Mouse (Mus musculus) myocyte (in vitro differentiated cells): ENCODE results near the gene Klc2. TPM values are rescaled to one million over a fixed set of nuclear protein-coding genes. Genes with fewer than 3 reads are reported as not detected.

Experiments
- H3K27me3 ChIP-seq: one replicate; pipeline ENCODE4 v1.6.1; 2011; ENCODE audit not compliant: control insufficient read depth, insufficient read depth, insufficient read length
- H3K36me3 ChIP-seq: one replicate; pipeline ENCODE4 v1.6.1; 2011; ENCODE audit not compliant: control insufficient read depth, insufficient read depth
- H3K4me2 ChIP-seq: one replicate; pipeline ENCODE4 v1.6.1; 2011; ENCODE audit warnings: low read depth, control low read depth
- H3K4me3 ChIP-seq: one replicate; pipeline ENCODE4 v1.5.1; 2011; ENCODE audit warnings: mild to moderate bottlenecking, control low read depth, moderate library complexity
- H3K79me2 ChIP-seq: one replicate; pipeline ENCODE4 v1.6.1; 2011; ENCODE audit not compliant: control insufficient read depth, insufficient read depth
- H3ac ChIP-seq: one replicate; pipeline ENCODE4 v1.6.1; 2011; ENCODE audit not compliant: control insufficient read depth, insufficient read length
- CEBPB ChIP-seq: IDR thresholded peaks from 2 replicates; pipeline ENCODE4 v1.6.1; 2011; ENCODE audit warnings: mild to moderate bottlenecking, moderate library complexity; ENCODE audit not compliant: poor library complexity, insufficient read depth, severe bottlenecking
- E2F4 ChIP-seq: IDR thresholded peaks from one replicate; pipeline ENCODE4 v1.6.1; 2011; ENCODE audit warnings: mild to moderate bottlenecking, control low read depth, moderate library complexity; ENCODE audit not compliant: insufficient read depth
- MAX ChIP-seq: IDR thresholded peaks from one replicate; pipeline ENCODE4 v1.6.1; 2011; ENCODE audit warnings: low read depth, mild to moderate bottlenecking, control low read depth
- MYOD1 ChIP-seq, 3 experiments: IDR thresholded peaks; one replicate each; pipeline ENCODE4 v1.6.1; 2011; ENCODE audit warnings: control low read depth in 2 of 3, low read depth in 2 of 3, mild to moderate bottlenecking in 2 of 3, moderate library complexity in 1 of 3; ENCODE audit not compliant: insufficient read length in 2 of 3, control insufficient read depth in 1 of 3
- MYOG ChIP-seq, 3 experiments: IDR thresholded peaks; one replicate each; pipeline ENCODE4 v1.6.1; 2011; ENCODE audit warnings: control low read depth in 2 of 3, low read depth in 2 of 3, mild to moderate bottlenecking in 2 of 3; ENCODE audit not compliant: insufficient read length in 2 of 3, control insufficient read depth in 1 of 3, insufficient read depth in 1 of 3
- POLR2A ChIP-seq: IDR thresholded peaks from one replicate; pipeline ENCODE4 v1.6.1; 2011; ENCODE audit warnings: low read depth, mild to moderate bottlenecking, control low read depth, moderate library complexity; ENCODE audit not compliant: insufficient read length
- POLR2AphosphoS2 ChIP-seq: IDR thresholded peaks from one replicate; pipeline ENCODE4 v1.6.1; 2011; ENCODE audit warnings: low read depth, control low read depth; ENCODE audit not compliant: insufficient read length
- REST ChIP-seq: IDR thresholded peaks from one replicate; pipeline ENCODE4 v1.6.1; 2011; ENCODE audit warnings: mild to moderate bottlenecking, control low read depth, moderate library complexity; ENCODE audit not compliant: insufficient read depth, insufficient read length
- SRF ChIP-seq: IDR thresholded peaks from one replicate; pipeline ENCODE4 v1.6.1; 2011; ENCODE audit warnings: low read depth; ENCODE audit not compliant: control insufficient read depth, insufficient read length
- TCF12 ChIP-seq: IDR thresholded peaks from one replicate; pipeline ENCODE4 v1.6.1; 2011; ENCODE audit warnings: mild to moderate bottlenecking, control low read depth; ENCODE audit not compliant: poor library complexity, insufficient read depth, severe bottlenecking
- TCF3 ChIP-seq: IDR thresholded peaks from one replicate; pipeline ENCODE4 v1.6.1; 2011; ENCODE audit warnings: low read depth, control low read depth; ENCODE audit not compliant: insufficient read length
- USF1 ChIP-seq: IDR thresholded peaks from one replicate; pipeline ENCODE4 v1.6.1; 2011; ENCODE audit warnings: low read depth, mild to moderate bottlenecking, control low read depth, moderate library complexity
- polyA plus RNA-seq: library from polyadenylated mRNA; unstranded; fragments of >200 nt; fragmentation: generic; extraction: Trizol; gene quantifications from one replicate; pipeline ENCODE4 v1.2.1, GENCODE M21; 2012; ENCODE audit warnings: missing spikeins

The Klc2 gene
- polyA plus RNA-seq, 1 experiment, result 56.7 TPM

DNA sequence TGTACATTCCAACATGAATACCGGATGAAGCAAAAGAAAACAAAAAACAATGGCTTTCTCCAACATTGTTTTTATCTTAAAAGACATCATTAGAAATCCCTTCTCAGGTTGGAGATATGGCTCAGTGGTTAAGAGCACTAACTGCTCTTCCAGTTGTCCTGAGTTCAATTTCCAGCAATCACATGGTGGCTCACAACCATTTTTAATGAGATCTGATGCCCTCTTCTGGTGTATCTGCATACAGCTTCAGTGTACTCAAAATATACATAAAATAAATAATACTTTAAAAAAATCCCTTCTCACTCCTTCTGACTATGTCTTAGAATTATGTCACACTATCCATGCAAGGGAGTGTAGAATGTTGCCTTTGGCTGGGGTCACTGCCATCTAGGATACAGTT, 39.1 kb downstream of the Klc2 start:
- H3K4me3 ChIP-seq, result no peak overlapping the region
- H3K79me2 ChIP-seq, result no peaks in the 10 kb centered on the region
- no peaks in the 10 kb centered on the region for H3K36me3 ChIP-seq
- no peak overlapping the region for H3K4me2 ChIP-seq
- no peak overlapping the region for H3ac ChIP-seq
- H3K27me3 ChIP-seq, result no peaks in the 10 kb centered on the region
- no peak for TF ChIP-seq MAX
- peak; percentile 63 for TF ChIP-seq USF1
- TF ChIP-seq REST, result no peak

GRCm38 (mm10) chr19:5073518-5073917, 44.8 kb downstream of the Klc2 start:
- Histone ChIP-seq H3K4me2 (peak overlapping the region; percentile 97), H3K27me3 (no peaks in the 10 kb centered on the region), H3K36me3 (no peaks in the 10 kb centered on the region), H3K4me3 (peak overlapping the region; percentile 29), H3ac (no peak overlapping the region), H3K79me2 (no peaks in the 10 kb centered on the region)
- TF ChIP-seq MYOG (IDR thresholded peaks at IDR 0.05; ENCODE audit: control insufficient read depth in 1 of 3, insufficient read depth in 1 of 3, insufficient read length in 2 of 3, low read depth in 2 of 3), result no peak
- TF ChIP-seq POLR2AphosphoS2, result no peak
- no peak for TF ChIP-seq USF1
- no peak for TF ChIP-seq SRF
- TF ChIP-seq REST, result no peak
- no peak for TF ChIP-seq MYOD1 (IDR thresholded peaks at IDR 0.05; ENCODE audit: control insufficient read depth in 1 of 3, insufficient read length in 2 of 3, low read depth in 2 of 3)
- TF ChIP-seq E2F4, result no peak
- no peak for TF ChIP-seq CEBPB
- no peak for TF ChIP-seq POLR2A
- TF ChIP-seq MAX, result no peak
- TF ChIP-seq TCF3, result no peak
- TF ChIP-seq TCF12, result no peak

- no peak overlapping the region for H3ac ChIP-seq
- no peaks in the 10 kb centered on the region for H3K79me2 ChIP-seq
- TF ChIP-seq REST, result no peak
- no peak for TF ChIP-seq TCF12
- no peak for TF ChIP-seq POLR2A
- no peak for TF ChIP-seq TCF3
- H3K36me3 ChIP-seq, result no peaks in the 10 kb centered on the region
- peak overlapping the region; percentile 29 for H3K4me3 ChIP-seq
- H3K27me3 ChIP-seq, result no peaks in the 10 kb centered on the region
- peak overlapping the region; percentile 97 for H3K4me2 ChIP-seq
Observed at GRCm38 (mm10) chr19:5073028-5073427, 45.3 kb downstream of the Klc2 start.

DNA sequence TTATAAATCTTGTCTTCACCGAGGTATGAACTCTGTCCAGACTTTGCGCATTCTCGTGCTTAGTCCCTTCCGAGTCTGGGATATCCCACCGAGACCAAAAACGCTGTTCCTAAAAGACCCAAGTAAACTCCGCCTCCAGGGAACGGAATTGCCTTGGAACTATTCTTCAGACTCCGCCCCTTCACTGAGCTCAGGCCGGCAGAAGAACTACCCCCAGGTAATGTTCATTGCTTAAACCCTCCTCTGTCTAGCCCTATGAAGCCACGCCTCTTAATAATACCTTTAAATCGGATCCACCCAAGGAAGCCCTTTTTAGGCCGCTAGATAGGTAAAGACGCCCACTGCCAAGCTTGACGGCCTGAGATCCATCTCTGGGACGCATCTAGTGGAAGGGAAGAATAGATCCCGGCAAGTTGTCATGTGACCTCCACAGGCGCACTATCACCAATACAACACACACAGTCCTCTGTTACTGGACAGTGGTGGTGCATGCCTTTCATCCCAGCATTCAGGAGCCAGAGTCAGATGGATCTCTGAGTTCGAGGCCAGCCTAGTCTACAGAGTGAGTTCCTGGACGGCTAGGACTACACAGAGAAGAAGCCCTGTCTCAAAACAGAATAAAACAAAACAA, 45.9 kb downstream of the Klc2 start:
- H3K4me2 ChIP-seq, result peak overlapping the region; percentile 97
- no peaks in the 10 kb centered on the region for H3K79me2 ChIP-seq
- peak overlapping the region; percentile 29 for H3K4me3 ChIP-seq
- H3K27me3 ChIP-seq, result no peaks in the 10 kb centered on the region
- H3ac ChIP-seq, result no peak overlapping the region
- TF ChIP-seq REST (no peak), MYOG (IDR thresholded peaks at IDR 0.05; ENCODE audit: control insufficient read depth in 1 of 3, insufficient read depth in 1 of 3, insufficient read length in 2 of 3, low read depth in 2 of 3) (no peak), USF1 (peak; percentile 51)
- H3K36me3 ChIP-seq, result no peaks in the 10 kb centered on the region

DNA sequence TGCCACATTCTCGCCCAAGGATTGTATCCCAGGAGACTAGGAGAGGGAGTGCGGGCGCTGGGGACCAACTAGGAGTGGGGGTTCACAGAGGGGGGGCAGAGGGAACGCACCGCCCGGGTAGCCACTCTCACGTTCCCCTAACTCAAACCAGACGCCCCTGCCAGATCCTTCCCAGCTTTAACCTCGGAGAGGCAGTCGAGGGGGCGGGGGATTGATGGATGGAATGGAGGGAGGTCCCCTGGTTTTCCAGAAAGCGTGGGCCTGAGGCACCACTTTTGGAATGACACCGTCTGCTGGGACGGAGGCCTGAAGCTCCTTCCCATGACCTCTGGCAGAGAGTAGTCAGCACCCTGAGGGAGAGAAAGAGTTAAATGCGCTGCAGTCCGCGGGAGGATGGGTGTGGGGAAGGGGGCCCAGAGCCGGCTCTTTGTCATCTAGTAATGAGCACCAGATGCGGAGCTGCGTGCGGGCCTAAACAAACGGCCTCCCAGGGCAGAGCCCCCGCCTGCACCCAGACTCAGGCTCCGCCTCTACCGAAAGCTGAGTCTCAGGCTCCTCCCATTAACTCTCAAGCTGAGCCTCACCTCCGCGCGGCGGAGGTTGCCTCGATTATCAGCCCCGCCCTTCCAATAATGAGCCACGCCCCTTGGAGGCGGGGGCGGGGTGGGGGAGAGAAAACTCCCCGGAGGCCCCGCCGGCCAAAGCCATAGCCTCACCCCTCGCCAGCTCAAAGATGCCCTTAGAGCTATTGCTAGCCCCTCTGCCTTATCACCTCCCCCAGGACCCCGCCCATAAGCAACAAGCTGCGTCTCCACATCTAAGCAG, 46.6 kb downstream of the Klc2 start:
- no peaks in the 10 kb centered on the region for H3K79me2 ChIP-seq
- TF ChIP-seq MYOD1 (IDR thresholded peaks at IDR 0.05; ENCODE audit: control insufficient read depth in 1 of 3, insufficient read length in 2 of 3, low read depth in 2 of 3) (no peak), POLR2A (peak; percentile 33)
- peak overlapping the region; percentile 97 for H3K4me2 ChIP-seq
- no peaks in the 10 kb centered on the region for H3K36me3 ChIP-seq
- H3K4me3 ChIP-seq, result peak overlapping the region; percentile 29
- no peak overlapping the region for H3ac ChIP-seq
- H3K27me3 ChIP-seq, result no peaks in the 10 kb centered on the region

DNA sequence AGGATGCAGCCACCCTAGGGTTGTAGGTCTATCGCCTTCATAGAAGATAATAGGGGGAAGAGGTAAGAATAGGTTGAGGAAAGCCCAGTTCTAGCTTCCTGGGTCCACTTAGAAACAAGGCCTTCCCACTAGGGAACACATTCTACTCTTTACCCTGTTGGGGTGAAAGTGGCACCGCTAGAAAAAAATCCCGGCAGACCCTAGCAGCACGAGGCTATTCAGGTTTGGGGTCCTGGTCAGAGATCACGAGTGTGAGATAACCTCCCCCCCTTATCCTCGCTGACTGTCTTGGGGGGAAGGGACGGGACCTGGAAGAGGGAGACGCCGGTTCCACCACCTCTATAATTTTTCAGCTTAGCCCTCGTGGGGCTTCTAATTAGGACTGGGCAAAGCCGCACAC, 47.3 kb downstream of the Klc2 start:
- Histone ChIP-seq H3K36me3 (no peaks in the 10 kb centered on the region), H3K27me3 (no peaks in the 10 kb centered on the region), H3ac (no peak overlapping the region)

More for the DNA sequence above, 47.3 kb downstream of the Klc2 start:
- Histone ChIP-seq H3K4me2 (peak overlapping the region; percentile 97), H3K79me2 (no peaks in the 10 kb centered on the region), H3K4me3 (peak overlapping the region; percentile 29)
- no peak for TF ChIP-seq MYOG (IDR thresholded peaks at IDR 0.05; ENCODE audit: control insufficient read depth in 1 of 3, insufficient read depth in 1 of 3, insufficient read length in 2 of 3, low read depth in 2 of 3)
- TF ChIP-seq SRF, result no peak
- no peak for TF ChIP-seq MYOD1 (IDR thresholded peaks at IDR 0.05; ENCODE audit: control insufficient read depth in 1 of 3, insufficient read length in 2 of 3, low read depth in 2 of 3)
- TF ChIP-seq POLR2AphosphoS2, result no peak
- TF ChIP-seq TCF12, result no peak
- TF ChIP-seq TCF3, result no peak
- TF ChIP-seq CEBPB, result no peak
- TF ChIP-seq MAX, result no peak
- TF ChIP-seq REST, result no peak
- TF ChIP-seq POLR2A, result no peak
- no peak for TF ChIP-seq USF1
- TF ChIP-seq E2F4, result no peak
